Mouse (Mus musculus) midbrain, embryonic 10.5 days (tissue): ENCODE data around the gene Pex11b. TPM values are rescaled to one million over a fixed set of nuclear protein-coding genes. Genes with fewer than 3 reads are reported as not detected.
A peak's percentile ranks its signal among the peaks of the same experiment; 100 is the strongest.
"Not testable (repeated sequence)": the region's sequence is repeated elsewhere in the genome, so short reads cannot be mapped to it uniquely, and the experiment has no call there.

ENCODE experiments used
- DNase-seq: peaks from one replicate; pipeline ENCODE4 v3.0.0-alpha.2; 2017; ENCODE audit warnings: low spot score
- H3K27ac ChIP-seq: fragments of 300-500 bp; sonication (generic); replicated peaks from 2 replicates; pipeline ENCODE4 v1.5.1; 2016; ENCODE audit warnings: mild to moderate bottlenecking
- H3K27me3 ChIP-seq: fragments of 300-500 bp; sonication (generic); 2 replicates; pipeline ENCODE4 v1.6.1; 2016; ENCODE audit warnings: low read depth, mild to moderate bottlenecking; ENCODE audit not compliant: poor library complexity, severe bottlenecking
- H3K36me3 ChIP-seq: fragments of 300-500 bp; sonication (generic); 2 replicates; pipeline ENCODE4 v1.6.1; 2016; ENCODE audit warnings: mild to moderate bottlenecking, moderate library complexity
- H3K4me1 ChIP-seq: fragments of 300-500 bp; sonication (generic); 2 replicates; pipeline ENCODE4 v1.6.1; 2016
- H3K4me3 ChIP-seq: fragments of 300-500 bp; sonication (generic); 2 replicates; pipeline ENCODE4 v1.5.1; 2016; ENCODE audit warnings: mild to moderate bottlenecking, moderate library complexity
- H3K9me3 ChIP-seq: fragments of 300-500 bp; sonication (generic); replicated peaks from 2 replicates; pipeline ENCODE4 v1.6.1; 2016; ENCODE audit warnings: mild to moderate bottlenecking
- WGBS: fragments of 180-500 bp; shearing (Covaris S2); methylation state at CpG from one replicate; pipeline ENCODE4 v1.1.7; 2016; 5-methylcytosine and 5-hydroxymethylcytosine counted together
- polyA plus RNA-seq: library from polyadenylated mRNA; unstranded; fragments of >200 nt; fragmentation: Nextera tagmentation; extraction: Ambion mirVana; gene quantifications from 2 replicates; pipeline ENCODE4 v1.2.1, GENCODE M21; 2016

Gene Pex11b
- polyA plus RNA-seq, 1 experiment from 2014 or later, result 38.5 TPM

GRCm38 (mm10) chr3:96684822-96685156 lies 49.6 kb downstream of the Pex11b start:
- Histone ChIP-seq H3K36me3 (no peaks in the 10 kb centered on the region), H3K4me3 (peak overlapping the region; percentile 30), H3K9me3 (no peaks in the 10 kb centered on the region), H3K27ac (peak overlapping the region; percentile 23; the same call in 1 of the 2 replicates), H3K27me3 (peaks cover 65% of the 10 kb centered on the region), H3K4me1 (peaks cover 29% of the 10 kb centered on the region)
- WGBS, result 47% methylated on average over 28 of the region's 28 CpGs
- peak; percentile 26 for DNase-seq

- not testable (repeated sequence) for DNase-seq, H3K36me3 ChIP-seq, H3K4me3 ChIP-seq, H3K27ac ChIP-seq, H3K9me3 ChIP-seq
- H3K4me1 ChIP-seq, result peaks cover 30% of the 10 kb centered on the region
- peaks cover 53% of the 10 kb centered on the region for H3K27me3 ChIP-seq
- WGBS, result 90% methylated on average over 5 of the region's 5 CpGs
Measured at GRCm38 (mm10) chr3:96686057-96686456, 50.9 kb downstream of the Pex11b start.

- Histone ChIP-seq H3K9me3 (no peaks in the 10 kb centered on the region), H3K4me1 (peaks cover 33% of the 10 kb centered on the region), H3K27ac (no peak overlapping the region), H3K27me3 (peaks cover 36% of the 10 kb centered on the region), H3K4me3 (no peak overlapping the region), H3K36me3 (no peaks in the 10 kb centered on the region)
- WGBS, result 87% methylated on average over 11 of the region's 11 CpGs
- DNase-seq, result no peak
Measured at GRCm38 (mm10) chr3:96688854-96689253, 53.7 kb downstream of the Pex11b start.

GRCm38 (mm10) chr3:96690298-96690697 lies 55.1 kb downstream of the Pex11b start:
- no peak for DNase-seq
- Histone ChIP-seq H3K36me3 (no peaks in the 10 kb centered on the region), H3K27me3 (peaks cover 22% of the 10 kb centered on the region), H3K27ac (no peak overlapping the region), H3K4me3 (no peak overlapping the region), H3K9me3 (no peaks in the 10 kb centered on the region), H3K4me1 (peaks cover 29% of the 10 kb centered on the region)
- WGBS, result 51% methylated on average over 3 of the region's 3 CpGs

- H3K9me3 ChIP-seq, result no peaks in the 10 kb centered on the region
- WGBS, result 10% methylated on average over 3 of the region's 3 CpGs
- peaks cover 14% of the 10 kb centered on the region; the same call in 1 of the 2 replicates for H3K27me3 ChIP-seq
- H3K36me3 ChIP-seq, result no peaks in the 10 kb centered on the region
- H3K4me3 ChIP-seq, result no peak overlapping the region
- H3K4me1 ChIP-seq, result peaks cover 45% of the 10 kb centered on the region
- DNase-seq, result peak; percentile 64
- peak overlapping the region; percentile 38; the same call in 1 of the 2 replicates for H3K27ac ChIP-seq
Measured at GRCm38 (mm10) chr3:96692506-96692905, 57.3 kb downstream of the Pex11b start.

- 92% methylated on average over 1 of the region's 1 CpGs for WGBS
- Histone ChIP-seq H3K9me3 (no peaks in the 10 kb centered on the region), H3K36me3 (no peaks in the 10 kb centered on the region), H3K27me3 (peaks cover 12% of the 10 kb centered on the region; the same call in 1 of the 2 replicates), H3K4me1 (peaks cover 53% of the 10 kb centered on the region), H3K4me3 (no peak overlapping the region), H3K27ac (no peak overlapping the region)
- DNase-seq, result no peak
Measured at GRCm38 (mm10) chr3:96693579-96693978, 58.4 kb downstream of the Pex11b start.

Other genes with a start within 250 kb of the Pex11b start
- 0.20 and 0.30 TPM in 2 replicates for gene BC107364, start 183.1 kb upstream of the Pex11b start, polyA plus RNA-seq
- 1.5 and 2.1 TPM in 2 replicates for gene Hfe2, start 110.2 kb upstream of the Pex11b start, polyA plus RNA-seq
- gene Txnip, start 77.4 kb upstream of the Pex11b start, polyA plus RNA-seq, result 31.5 and 41.7 TPM in 2 replicates
- 0.62 and 1.6 TPM in 2 replicates for gene Gm16253, start 58.4 kb upstream of the Pex11b start, polyA plus RNA-seq
- 25.2 and 31.8 TPM in 2 replicates for gene Polr3gl, start 41.2 kb upstream of the Pex11b start, polyA plus RNA-seq
- gene Ankrd34a, start 38.7 kb upstream of the Pex11b start, polyA plus RNA-seq, result 1.0 and 1.7 TPM in 2 replicates
- 5.3 and 5.7 TPM in 2 replicates for gene Lix1l, start 34.2 kb upstream of the Pex11b start, polyA plus RNA-seq
- 205 and 215 TPM in 2 replicates for gene Rbm8a, start 5.4 kb upstream of the Pex11b start, polyA plus RNA-seq
- gene Gm42957, start 98 bp downstream of the Pex11b start, polyA plus RNA-seq, result 0.15 and 0.21 TPM in 2 replicates
- 0.36 and 0.64 TPM in 2 replicates for gene Itga10, start 10.2 kb downstream of the Pex11b start, polyA plus RNA-seq
- 0.06 and 0.29 TPM in 2 replicates for gene Ankrd35, start 34.8 kb downstream of the Pex11b start, polyA plus RNA-seq
- 50.6 and 57.3 TPM in 2 replicates for gene Pias3, start 61.0 kb downstream of the Pex11b start, polyA plus RNA-seq
- gene Nudt17, start 73.2 kb downstream of the Pex11b start, polyA plus RNA-seq, result 16.6 and 20.0 TPM in 2 replicates
- 44.3 and 47.0 TPM in 2 replicates for gene Polr3c, start 92.3 kb downstream of the Pex11b start, polyA plus RNA-seq
- gene Rnf115, start 92.3 kb downstream of the Pex11b start, polyA plus RNA-seq, result 73.0 and 73.5 TPM in 2 replicates
- 0.57 and 1.0 TPM in 2 replicates for gene Pdzk1, start 193.9 kb downstream of the Pex11b start, polyA plus RNA-seq
- 0.10 and 0.22 TPM in 2 replicates for gene Cd160, start 194.0 kb downstream of the Pex11b start, polyA plus RNA-seq